Mouse (Mus musculus): Measurements from ENCODE around the gene Car14. TPM values are rescaled to one million over a fixed set of nuclear protein-coding genes. Genes with fewer than 3 reads are reported as not detected.

The Car14 gene
- total and polyA plus RNA-seq, 3 experiments, result 0.15 to 0.38 TPM; not detected in 1

DNA sequence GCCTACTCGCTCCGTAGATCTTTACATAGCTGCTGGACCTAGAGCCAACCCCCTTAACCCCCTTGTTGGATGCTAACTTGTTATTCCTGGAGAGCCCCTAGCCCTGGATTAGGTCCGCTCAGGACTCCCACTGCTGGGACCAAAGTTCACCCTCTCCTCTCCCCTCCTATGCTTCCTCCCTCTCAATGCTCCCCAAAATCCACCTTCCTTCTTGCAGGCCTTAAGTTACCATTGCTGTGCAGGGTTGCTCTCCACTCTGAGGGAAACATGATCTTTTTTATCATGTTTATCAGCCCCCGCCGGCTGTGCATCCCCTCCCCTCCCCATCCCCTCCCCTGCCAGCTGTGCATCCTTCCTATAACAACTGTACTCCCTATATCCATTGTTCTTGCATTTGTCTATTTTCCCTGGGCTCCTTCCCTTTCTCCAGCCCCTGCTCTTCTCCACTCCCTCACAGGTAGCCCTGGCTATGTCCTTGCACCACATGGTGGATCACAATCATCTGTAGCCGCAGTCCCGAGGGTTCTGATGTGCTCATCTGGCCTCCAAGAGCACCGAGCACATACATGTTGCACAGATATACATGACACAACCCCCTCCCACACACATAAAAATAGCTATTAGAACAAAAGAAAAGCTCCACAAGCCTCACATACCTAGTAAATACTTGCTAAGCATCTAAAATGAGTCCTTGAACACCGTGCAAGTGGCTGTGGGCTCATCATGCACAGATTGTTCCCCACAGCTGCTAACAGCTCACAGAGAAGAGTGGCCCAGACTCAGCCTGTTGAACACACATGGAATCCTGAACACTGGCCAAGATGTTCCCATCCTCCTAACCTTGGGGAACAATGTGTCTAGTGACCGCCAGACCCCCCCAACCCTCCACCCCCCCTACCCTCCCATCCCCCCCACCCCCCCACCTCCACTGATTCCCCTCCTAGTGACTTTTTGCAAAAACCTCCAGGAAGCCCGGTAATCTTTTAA lies 12.1 kb downstream of the Car14 start:
- Histone ChIP-seq H3K9ac (ENCODE audit: control insufficient read depth, low read depth, low read length, poor library complexity, severe bottlenecking) (peak overlapping the region; percentile 39), H3K27ac (ENCODE audit: control insufficient read depth, low read depth, low read length) (peak overlapping the region; percentile 79), H3K79me2 (ENCODE audit: control insufficient read depth, insufficient read depth, low read length, poor library complexity) (peaks cover 11% of the 10 kb centered on the region), H3K4me3 (ENCODE audit: control insufficient read depth in 1 of 2, insufficient read depth in 1 of 2, low read depth in 2 of 2, low read length in 2 of 2) (peak overlapping the region; percentile 59 to 82), H3K36me3 (ENCODE audit: control insufficient read depth in 1 of 2, insufficient read depth in 2 of 2, low read length in 2 of 2) (peaks cover 0 to 16% of the 10 kb centered on the region in 2 experiments; a peak in 2 of 4 replicates), H3K4me1 (ENCODE audit: control insufficient read depth in 1 of 2, insufficient read depth in 2 of 2, low read length in 2 of 2) (peaks cover 12 to 20% of the 10 kb centered on the region in 2 experiments), H3K27me3 (ENCODE audit: control insufficient read depth in 1 of 2, insufficient read depth in 2 of 2, low read length in 2 of 2) (no peaks in the 10 kb centered on the region), H3K9me3 (replicated peaks; ENCODE audit: insufficient read depth, low read length) (no peaks in the 10 kb centered on the region)
- DNase-seq (ENCODE audit: low read depth, low spot score), result peak; percentile 82
- TF ChIP-seq E2F4 (IDR thresholded peaks at IDR 0.05; ENCODE audit: borderline replicate concordance, low read depth, low read length), result no peak
- no peak for TF ChIP-seq CTCF (IDR thresholded peaks at IDR 0.05 in 2 of 3, conservative IDR thresholded peaks at IDR 0.05 in 1 of 3; ENCODE audit: control insufficient read depth in 1 of 3, insufficient read depth in 1 of 3, low read depth in 2 of 3, low read length in 3 of 3, poor library complexity in 1 of 3, severe bottlenecking in 1 of 3)
- 0 out of 2 replicates have a peak, but pooled peaks have one; percentile 10 for TF ChIP-seq MYC (IDR thresholded peaks at IDR 0.05; ENCODE audit: low read depth, low read length)
- no peak for TF ChIP-seq MEF2A (IDR thresholded peaks at IDR 0.05; ENCODE audit: extremely low read depth, insufficient replicate concordance, low read depth, low read length, poor library complexity, severe bottlenecking)
- TF ChIP-seq GATA1 (IDR thresholded peaks at IDR 0.05; ENCODE audit: low read depth, low read length), result peak; percentile 66
- no peak for TF ChIP-seq POLR2AphosphoS2 (IDR thresholded peaks at IDR 0.05; ENCODE audit: low read length)
- no peak for TF ChIP-seq GABPA (IDR thresholded peaks at IDR 0.05; ENCODE audit: low read depth, low read length)
- no peak; the same call in 1 of the 2 replicates for TF ChIP-seq BHLHE40 (IDR thresholded peaks at IDR 0.05; ENCODE audit: borderline replicate concordance, low read depth, low read length)
- no peak; the same call in 1 of the 2 replicates for TF ChIP-seq SIN3A (IDR thresholded peaks at IDR 0.05; ENCODE audit: low read length)
- peak; percentile 42 to 73; a peak in 3 of 4 replicates for TF ChIP-seq EP300 (IDR thresholded peaks at IDR 0.05; ENCODE audit: low read depth in 1 of 2, low read length in 2 of 2)
- TF ChIP-seq JUND (IDR thresholded peaks at IDR 0.05; ENCODE audit: low read depth, low read length), result no peak
- TF ChIP-seq ZMIZ1 (IDR thresholded peaks at IDR 0.05; ENCODE audit: low read depth, low read length), result no peak
- peak; percentile 79 for TF ChIP-seq TAL1 (IDR thresholded peaks at IDR 0.05; ENCODE audit: low read length)
- peak; percentile 5; the same call in 1 of the 2 replicates for TF ChIP-seq MAFK (IDR thresholded peaks at IDR 0.05; ENCODE audit: borderline replicate concordance, low read depth, low read length)
- 0 out of 2 replicates have a peak, but pooled peaks have one; percentile 18 for TF ChIP-seq UBTF (IDR thresholded peaks at IDR 0.05; ENCODE audit: borderline replicate concordance, insufficient read depth, low read depth, low read length)
- TF ChIP-seq HCFC1 (IDR thresholded peaks at IDR 0.05; ENCODE audit: low read depth, low read length), result peak; percentile 33; the same call in 1 of the 2 replicates
- TF ChIP-seq KAT2A (conservative IDR thresholded peaks at IDR 0.05; ENCODE audit: low read depth, low read length), result no peak
- no peak for TF ChIP-seq SMC3 (IDR thresholded peaks at IDR 0.05; ENCODE audit: low read depth, low read length)
- TF ChIP-seq ELF1 (IDR thresholded peaks at IDR 0.05; ENCODE audit: low read depth, low read length), result no peak
- peak; percentile 5; the same call in 1 of the 2 replicates for TF ChIP-seq MAX (IDR thresholded peaks at IDR 0.05; ENCODE audit: low read length)
- TF ChIP-seq MAZ (IDR thresholded peaks at IDR 0.05; ENCODE audit: low read depth, low read length), result no peak; the same call in 1 of the 2 replicates
- 0 out of 2 replicates have a peak, but pooled peaks have one; percentile 88 for TF ChIP-seq CHD1 (IDR thresholded peaks at IDR 0.05; ENCODE audit: low read depth, low read length)
- 0 out of 4 replicates have a peak, but pooled peaks of 1 of the 2 experiments have one; percentile 43 for TF ChIP-seq POLR2A (IDR thresholded peaks at IDR 0.05; ENCODE audit: control insufficient read depth in 1 of 2, insufficient read depth in 1 of 2, low read depth in 1 of 2, low read length in 2 of 2, poor library complexity in 1 of 2)
- no peak for TF ChIP-seq TBP (IDR thresholded peaks at IDR 0.05; ENCODE audit: low read depth, low read length)
- TF ChIP-seq ZC3H11A (IDR thresholded peaks at IDR 0.05; ENCODE audit: low read depth, low read length), result no peak
- peak; percentile 36 for TF ChIP-seq RCOR1 (IDR thresholded peaks at IDR 0.05; ENCODE audit: low read depth, low read length)
- peak; percentile 59 for TF ChIP-seq ETS1 (IDR thresholded peaks at IDR 0.05; ENCODE audit: low read depth, low read length)
- no peak for TF ChIP-seq ZNF384 (IDR thresholded peaks at IDR 0.05; ENCODE audit: low read depth, low read length)
- no peak for TF ChIP-seq CHD2 (IDR thresholded peaks at IDR 0.05; ENCODE audit: low read length)
- peak; percentile 24; the same call in 1 of the 2 replicates for TF ChIP-seq NELFE (IDR thresholded peaks at IDR 0.05; ENCODE audit: low read depth, low read length)
- TF ChIP-seq TCF12 (IDR thresholded peaks at IDR 0.05; ENCODE audit: low read depth, low read length), result peak; percentile 84

Measured in MEL (cell line).